Mouse (Mus musculus) lung, embryonic 15.5 days (tissue): ENCODE results near the gene Sct. TPM values are rescaled to one million over a fixed set of nuclear protein-coding genes. Genes with fewer than 3 reads are reported as not detected.

Experiments used
- ATAC-seq: fragments of 200-750 bp; cut with Nextera tagmentation; 2 replicates; pipeline ENCODE4 v1.8.0; 2017; ENCODE audit warnings: moderate number of reproducible peaks, borderline replicate concordance; ENCODE audit not compliant: low FRiP score, low TSS enrichment; ENCODE audit errors: extremely low read depth
- H3K27ac ChIP-seq: fragments of 300-500 bp; sonication (generic); 2 replicates; pipeline ENCODE4 v1.5.1; 2015; ENCODE audit warnings: moderate library complexity, mild to moderate bottlenecking, inconsistent platforms
- H3K27me3 ChIP-seq: fragments of 300-500 bp; sonication (generic); 2 replicates; pipeline ENCODE4 v1.6.1; 2015; ENCODE audit warnings: inconsistent platforms
- H3K36me3 ChIP-seq: fragments of 300-500 bp; sonication (generic); 2 replicates; pipeline ENCODE4 v1.6.1; 2015; ENCODE audit warnings: inconsistent platforms
- H3K4me1 ChIP-seq: fragments of 300-500 bp; sonication (generic); 2 replicates; pipeline ENCODE4 v1.6.1; 2015; ENCODE audit warnings: inconsistent platforms
- H3K4me2 ChIP-seq: fragments of 300-500 bp; sonication (generic); 2 replicates; pipeline ENCODE4 v1.6.1; 2015; ENCODE audit warnings: inconsistent platforms, mild to moderate bottlenecking, moderate library complexity
- H3K4me3 ChIP-seq: fragments of 300-500 bp; sonication (generic); 2 replicates; pipeline ENCODE4 v1.5.1; 2015; ENCODE audit warnings: mild to moderate bottlenecking, inconsistent platforms
- H3K9ac ChIP-seq: fragments of 300-500 bp; sonication (generic); 2 replicates; pipeline ENCODE4 v1.6.1; 2015; ENCODE audit warnings: inconsistent platforms
- H3K9me3 ChIP-seq: fragments of 300-500 bp; sonication (generic); 2 replicates; pipeline ENCODE4 v1.6.1; 2016; ENCODE audit warnings: inconsistent platforms
- WGBS: fragments of 180-500 bp; shearing (Covaris S2); methylation state at CpG from one replicate; pipeline ENCODE4 v1.1.7; 2015; 5-methylcytosine and 5-hydroxymethylcytosine counted together
- polyA plus RNA-seq: library from polyadenylated mRNA; unstranded; fragments of >200 nt; fragmentation: Nextera tagmentation; extraction: Ambion mirVana; gene quantifications from 2 replicates; pipeline ENCODE4 v1.2.1, GENCODE M21; 2015

Sct gene
- polyA plus RNA-seq, 1 experiment from 2014 or later: 2.3 TPM

DNA sequence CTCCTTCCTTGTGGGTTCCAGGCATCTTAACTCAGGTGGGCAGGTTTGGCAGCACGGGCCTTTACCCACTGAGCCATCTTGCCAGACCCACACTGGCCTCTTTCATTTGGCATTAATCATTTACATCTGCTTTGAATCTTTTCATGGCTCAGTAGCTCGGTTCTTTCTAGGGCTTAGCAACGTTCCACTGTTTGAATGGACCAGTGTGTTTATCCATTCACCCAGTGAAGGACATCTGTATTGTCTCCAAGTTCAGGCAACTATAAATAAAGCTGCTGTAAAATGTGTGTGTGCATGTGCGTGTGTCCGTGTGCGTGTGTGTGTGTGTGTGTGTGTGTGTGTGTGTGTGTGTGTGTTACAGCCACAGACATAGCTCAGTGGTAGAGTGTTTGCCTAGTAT lies 2.5 kb upstream of the Sct start:
- peaks cover 13% of the 10 kb centered on the region for H3K4me1 ChIP-seq
- no peak for ATAC-seq
- H3K4me3 ChIP-seq: no peak overlapping the region
- 62% methylated on average over 6 of the region's 6 CpGs for WGBS
- H3K27ac ChIP-seq: no peak overlapping the region
- H3K27me3 ChIP-seq: peaks cover 4% of the 10 kb centered on the region; the same call in 1 of the 2 replicates
- no peak overlapping the region for H3K4me2 ChIP-seq
- no peak overlapping the region for H3K9ac ChIP-seq
- H3K9me3 ChIP-seq: no peaks in the 10 kb centered on the region
- H3K36me3 ChIP-seq: no peaks in the 10 kb centered on the region

DNA sequence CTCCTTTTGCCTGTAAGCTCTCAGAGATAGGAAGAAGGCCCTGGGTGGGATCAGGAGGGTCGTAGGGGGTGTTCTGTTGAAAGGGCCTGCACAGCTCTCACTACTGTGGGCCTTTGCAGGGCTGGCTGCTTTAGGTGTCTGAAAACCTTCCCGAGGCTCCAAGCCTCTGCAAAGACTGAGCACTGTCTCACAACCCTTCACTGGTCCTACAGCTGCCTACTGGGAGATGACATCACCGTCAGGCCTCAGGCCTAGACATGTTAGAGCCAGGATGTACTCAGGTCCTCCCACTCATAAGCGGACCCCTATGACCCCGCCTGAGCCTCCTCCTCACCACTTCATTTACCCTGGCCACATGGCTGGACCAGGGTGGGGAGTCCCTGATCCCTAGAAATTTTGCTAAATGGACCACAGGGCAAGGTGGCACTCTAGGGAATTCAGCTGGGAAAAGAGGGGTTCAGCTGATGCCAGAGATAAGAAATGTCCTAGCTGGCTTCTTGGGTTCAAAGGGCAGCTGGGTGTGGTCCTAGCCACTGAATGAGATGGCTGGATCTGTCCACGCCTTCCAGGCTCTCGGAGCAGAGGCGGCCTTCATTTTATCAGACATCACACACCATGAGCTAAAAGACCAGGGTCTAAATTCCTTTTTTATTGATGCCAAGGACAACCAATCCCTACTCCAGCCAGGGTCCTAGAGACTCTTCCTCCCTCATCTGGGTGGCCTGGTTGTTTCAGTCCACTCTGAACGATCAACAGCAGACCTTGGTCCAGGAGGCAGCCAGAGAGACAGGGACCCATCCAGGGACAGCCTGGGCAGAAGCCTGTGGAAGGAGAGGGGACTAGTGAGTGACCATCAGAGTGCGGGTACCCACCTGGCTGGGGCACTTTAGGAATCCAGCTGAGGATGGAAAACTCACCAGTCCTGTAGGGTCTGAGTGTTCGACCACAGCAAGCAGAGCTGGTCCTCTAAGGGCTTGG lies 943 bp downstream of the Sct start:
- no peak for ATAC-seq
- WGBS: 80% methylated on average over 11 of the region's 11 CpGs
- Histone ChIP-seq H3K27me3 (peaks cover 4% of the 10 kb centered on the region; the same call in 1 of the 2 replicates), H3K27ac (no peak overlapping the region), H3K9me3 (no peaks in the 10 kb centered on the region), H3K36me3 (no peaks in the 10 kb centered on the region), H3K9ac (no peak overlapping the region), H3K4me1 (peaks cover 13% of the 10 kb centered on the region), H3K4me3 (no peak overlapping the region), H3K4me2 (peak overlapping the region; percentile 96; the same call in 1 of the 2 replicates)

DNA sequence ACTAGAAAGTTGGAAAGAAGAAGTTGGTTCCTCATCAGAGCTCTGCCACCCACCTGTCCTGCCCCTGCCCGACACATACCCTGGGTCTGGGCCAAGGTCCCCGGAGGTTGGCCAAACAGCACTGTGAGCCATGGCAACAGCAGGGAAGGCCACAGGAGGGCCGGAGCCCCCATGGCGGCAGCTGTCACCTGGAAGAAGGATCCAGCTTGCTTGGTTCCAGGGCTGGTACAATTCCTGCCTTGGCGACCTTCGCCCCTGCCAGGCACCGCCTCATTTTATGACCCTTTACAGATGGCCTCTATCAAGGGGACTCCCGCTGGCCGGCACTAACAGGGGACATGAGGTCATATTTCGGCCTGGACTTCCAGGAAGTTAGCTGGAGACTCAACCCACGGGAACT lies 2.4 kb downstream of the Sct start, which contains the start of gene Cdhr5:
Gene Cdhr5, minus strand, starts transcription at position 241 of the 400 bp plus-strand sequence.
- no peak for ATAC-seq
- 64% methylated on average over 11 of the region's 11 CpGs for WGBS

DNA sequence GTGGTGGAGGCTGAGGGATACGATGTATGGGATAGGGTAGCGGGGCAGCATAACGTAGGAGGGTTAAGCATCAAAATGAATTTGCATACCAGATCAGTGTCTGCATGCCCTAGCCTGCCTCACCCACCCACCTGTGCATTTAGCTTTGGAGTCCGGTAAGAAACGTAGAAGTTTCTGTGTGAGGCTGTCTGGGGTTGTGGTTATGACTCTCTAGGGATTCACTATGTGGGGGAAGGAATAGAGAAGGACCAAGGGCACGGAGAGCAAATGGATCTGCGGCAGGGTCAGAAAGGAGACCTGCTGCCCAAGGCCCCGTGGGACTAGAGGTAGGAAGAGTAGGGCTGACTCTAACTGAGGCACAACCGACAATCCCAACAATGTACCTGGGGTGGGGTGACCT lies 3.6 kb downstream of the Sct start:
- Histone ChIP-seq H3K36me3 (no peaks in the 10 kb centered on the region), H3K4me2 (no peak overlapping the region), H3K4me1 (peaks cover 13% of the 10 kb centered on the region), H3K9ac (no peak overlapping the region), H3K27me3 (peaks cover 4% of the 10 kb centered on the region; the same call in 1 of the 2 replicates), H3K27ac (no peak overlapping the region), H3K4me3 (no peak overlapping the region), H3K9me3 (no peaks in the 10 kb centered on the region)
- 78% methylated on average over 9 of the region's 9 CpGs for WGBS
- ATAC-seq: no peak

More for the DNA sequence above, 2.4 kb downstream of the Sct start, which contains the start of gene Cdhr5:
- no peaks in the 10 kb centered on the region for H3K36me3 ChIP-seq
- H3K9ac ChIP-seq: no peak within 1 kb of the TSS
- no peaks in the 10 kb centered on the region for H3K9me3 ChIP-seq
- no peak within 1 kb of the TSS for H3K4me2 ChIP-seq
- no peak within 1 kb of the TSS for H3K4me3 ChIP-seq
- peaks cover 13% of the 10 kb centered on the region for H3K4me1 ChIP-seq
- H3K27ac ChIP-seq: no peak within 1 kb of the TSS
- H3K27me3 ChIP-seq: peaks cover 4% of the 10 kb centered on the region; the same call in 1 of the 2 replicates

DNA sequence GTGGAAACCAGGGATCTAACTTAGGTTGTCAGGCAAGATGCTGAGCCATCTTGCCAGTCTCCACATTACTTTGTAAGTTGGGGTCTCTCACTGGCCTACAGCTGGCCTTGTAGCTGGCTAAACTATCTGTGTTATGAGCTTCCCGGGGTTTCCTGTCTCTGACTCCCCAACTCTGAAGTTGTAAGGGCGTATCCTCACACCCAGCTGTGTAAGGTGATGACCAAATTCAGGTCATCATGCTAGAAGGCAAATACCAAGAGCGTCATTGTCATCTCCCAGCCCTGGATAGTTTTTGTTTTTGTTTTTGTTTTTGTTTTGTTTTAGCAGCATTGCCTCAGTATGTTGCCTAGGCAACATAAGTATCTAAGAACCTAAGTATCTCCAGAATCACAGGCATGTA lies 8.3 kb downstream of the Sct start:
- Histone ChIP-seq H3K27ac (no peak overlapping the region), H3K4me3 (no peak overlapping the region), H3K9me3 (no peaks in the 10 kb centered on the region), H3K36me3 (no peaks in the 10 kb centered on the region), H3K4me1 (peaks cover 7% of the 10 kb centered on the region), H3K9ac (no peak overlapping the region), H3K4me2 (no peak overlapping the region), H3K27me3 (no peaks in the 10 kb centered on the region)
- WGBS: 75% methylated on average over 3 of the region's 3 CpGs
- no peak for ATAC-seq

DNA sequence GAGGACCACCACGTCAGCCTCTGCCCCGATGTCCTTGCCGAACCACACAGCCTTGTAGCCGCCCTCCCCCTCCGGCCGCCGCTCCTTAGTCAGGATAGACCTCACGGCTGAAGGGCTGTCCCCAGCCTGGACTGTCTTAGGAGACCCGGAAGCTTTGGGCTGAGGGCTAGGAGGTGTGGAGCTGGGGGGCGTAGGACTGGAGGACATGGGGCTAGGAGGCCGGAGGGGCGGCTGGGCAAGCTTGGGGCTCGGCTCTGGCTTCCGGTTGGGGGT lies 9.7 kb downstream of the Sct start:
- Histone ChIP-seq H3K27me3 (no peaks in the 10 kb centered on the region), H3K36me3 (no peaks in the 10 kb centered on the region), H3K4me1 (peaks cover 12% of the 10 kb centered on the region), H3K9ac (no peak overlapping the region), H3K27ac (no peak overlapping the region), H3K9me3 (no peaks in the 10 kb centered on the region), H3K4me2 (peak overlapping the region; percentile 36; the same call in 1 of the 2 replicates), H3K4me3 (no peak overlapping the region)
- ATAC-seq: no peak
- WGBS: 66% methylated on average over 14 of the region's 14 CpGs

DNA sequence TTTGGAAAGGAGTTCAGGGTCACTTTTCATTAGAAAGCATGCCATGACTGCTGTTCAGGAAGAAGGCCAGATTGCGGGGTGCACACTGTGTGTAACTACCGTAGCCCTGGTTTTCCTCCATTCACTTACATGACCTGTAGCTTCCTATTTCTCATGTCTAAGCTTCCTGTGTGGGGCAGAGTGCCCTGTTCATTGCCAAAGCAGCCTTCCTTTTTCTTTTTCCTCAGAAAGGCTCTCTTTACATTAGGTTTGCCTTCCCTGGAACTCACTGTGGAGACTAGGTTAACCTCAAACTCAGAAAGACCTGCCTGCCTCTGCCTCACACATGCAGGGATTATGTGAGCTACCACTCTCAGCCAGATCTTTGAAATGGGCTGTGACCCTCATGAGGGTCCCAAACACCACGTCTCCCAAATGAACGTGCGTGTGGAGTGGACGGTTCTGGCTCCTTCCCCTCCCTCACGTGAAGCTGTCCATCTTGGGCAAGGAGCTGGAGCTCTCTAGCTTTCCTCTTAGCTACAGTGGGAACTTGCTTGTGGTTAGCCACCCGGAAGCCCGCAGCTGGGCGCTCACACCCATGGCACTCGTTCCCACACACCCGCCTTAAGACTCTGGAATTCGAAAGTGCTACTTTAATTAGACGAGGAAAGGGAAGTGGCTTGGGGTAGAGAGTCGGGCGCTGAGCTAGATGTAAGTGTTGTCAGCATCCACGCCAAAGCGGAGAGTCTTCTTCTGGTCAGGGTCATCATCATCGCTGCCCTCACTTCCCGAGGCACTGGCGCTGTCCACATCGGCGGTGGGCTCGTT lies 10.3 kb downstream of the Sct start:
- WGBS: 56% methylated on average over 24 of the region's 24 CpGs
- Histone ChIP-seq H3K4me1 (peaks cover 12% of the 10 kb centered on the region), H3K27ac (no peak overlapping the region), H3K9me3 (no peaks in the 10 kb centered on the region), H3K4me3 (no peak overlapping the region), H3K27me3 (no peaks in the 10 kb centered on the region), H3K9ac (no peak overlapping the region), H3K4me2 (peak overlapping the region; percentile 36; the same call in 1 of the 2 replicates), H3K36me3 (peaks cover 4% of the 10 kb centered on the region)
- ATAC-seq: no peak

DNA sequence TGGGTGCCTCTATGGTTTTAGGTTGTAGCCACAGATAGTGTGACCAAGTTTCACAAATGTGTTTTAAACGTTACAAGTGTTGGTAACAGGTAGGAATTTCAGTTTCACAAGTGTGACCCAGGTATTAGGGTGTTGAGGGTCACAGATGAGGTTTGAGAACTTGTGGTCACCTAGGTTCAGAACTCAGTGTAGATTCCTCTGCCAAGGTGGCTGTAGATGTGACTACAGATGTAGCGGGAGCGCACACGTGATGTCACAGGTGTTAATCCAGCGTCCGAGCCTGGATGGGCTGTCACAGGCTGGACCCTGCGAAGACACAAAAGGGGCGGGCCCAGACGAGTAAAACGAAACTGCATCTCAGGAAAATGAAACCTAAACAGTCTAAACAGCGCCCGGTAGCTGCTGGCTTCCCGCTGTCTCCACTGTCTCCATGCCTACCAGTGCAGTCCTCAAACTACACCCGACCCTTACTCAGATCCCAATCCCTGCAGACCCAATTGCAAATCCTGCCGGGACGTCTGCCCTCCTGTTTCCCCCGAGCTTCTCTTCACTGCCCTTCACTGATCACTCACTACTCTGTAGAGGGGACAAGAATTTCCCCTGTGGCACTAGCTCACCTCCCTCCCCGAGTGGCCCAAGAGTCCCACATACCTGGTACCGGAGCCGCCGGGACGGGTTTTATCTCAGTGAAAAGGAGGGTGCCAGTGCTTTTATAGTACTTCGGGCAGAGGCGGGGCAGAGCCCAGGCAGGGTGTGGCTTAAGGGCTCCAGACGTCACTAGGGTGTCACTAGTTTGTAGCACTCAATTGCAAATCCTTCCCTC lies 13.0 kb downstream of the Sct start, which contains the start of gene Irf7:
Gene Irf7, minus strand, starts transcription at position 743 of the 823 bp plus-strand sequence.
- Histone ChIP-seq H3K27me3 (no peaks in the 10 kb centered on the region), H3K9ac (peak within 1 kb of the TSS; percentile 59), H3K9me3 (no peaks in the 10 kb centered on the region), H3K4me2 (peak within 1 kb of the TSS; percentile 91), H3K36me3 (peaks cover 31% of the 10 kb centered on the region), H3K27ac (no peak within 1 kb of the TSS), H3K4me3 (peak within 1 kb of the TSS; percentile 57), H3K4me1 (peaks cover 12% of the 10 kb centered on the region)
- WGBS: 6% methylated on average over 25 of the region's 25 CpGs
- peak; percentile 58; the same call in 1 of the 2 replicates for ATAC-seq

DNA sequence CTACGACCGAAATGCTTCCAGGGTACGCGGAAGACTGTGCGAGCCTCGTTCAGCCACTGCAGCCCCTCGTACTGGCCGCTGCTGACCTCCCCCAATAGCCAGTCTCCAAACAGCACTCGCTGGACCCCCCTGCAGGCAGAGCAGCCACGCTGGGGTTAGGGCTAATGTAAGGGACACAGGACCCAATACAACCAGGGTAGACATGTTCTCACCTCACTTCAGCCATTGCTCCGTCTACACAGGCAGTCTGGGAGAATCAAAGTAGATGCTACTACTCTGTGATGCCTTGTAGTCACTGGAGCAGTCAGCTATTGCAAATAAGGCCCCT lies 13.6 kb downstream of the Sct start:
- WGBS: 33% methylated on average over 11 of the region's 11 CpGs
- no peak overlapping the region for H3K9ac ChIP-seq
- peak overlapping the region; percentile 57 for H3K4me3 ChIP-seq
- H3K4me1 ChIP-seq: peaks cover 12% of the 10 kb centered on the region
- H3K27ac ChIP-seq: no peak overlapping the region
- no peaks in the 10 kb centered on the region for H3K27me3 ChIP-seq
- no peaks in the 10 kb centered on the region for H3K9me3 ChIP-seq
- ATAC-seq: no peak
- H3K4me2 ChIP-seq: peak overlapping the region; percentile 91
- peaks cover 37% of the 10 kb centered on the region for H3K36me3 ChIP-seq

DNA sequence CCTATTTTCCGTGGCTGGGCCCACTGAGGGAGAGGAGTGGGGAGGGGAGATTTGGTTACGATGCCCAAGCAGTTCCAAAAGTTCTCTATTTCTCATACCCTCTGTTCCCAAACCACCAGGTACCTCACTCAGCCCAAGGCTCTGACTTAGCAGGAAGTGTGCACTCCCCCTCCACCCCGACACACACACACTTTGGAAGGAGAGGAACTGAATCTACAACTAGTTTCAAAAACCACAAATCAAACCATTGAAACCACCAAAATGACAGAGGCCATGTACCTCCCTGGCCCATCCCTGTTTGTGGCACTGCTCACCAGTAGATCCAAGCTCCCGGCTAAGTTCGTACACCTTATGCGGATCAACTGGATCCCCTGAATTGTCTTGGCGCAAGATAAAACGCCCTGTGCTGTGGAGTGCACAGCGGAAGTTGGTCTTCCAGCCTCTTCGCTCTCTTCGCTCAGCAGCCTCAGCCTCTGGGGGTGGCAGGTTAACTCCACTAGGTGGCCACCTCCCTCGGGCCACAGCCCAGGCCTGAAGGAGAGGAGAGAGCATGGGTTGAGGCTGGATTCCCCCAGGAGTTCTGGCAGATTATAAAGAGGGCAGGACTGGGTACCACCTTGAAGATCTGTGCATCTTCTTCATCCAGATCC lies 14.0 kb downstream of the Sct start:
- Histone ChIP-seq H3K36me3 (peaks cover 42% of the 10 kb centered on the region), H3K27me3 (no peaks in the 10 kb centered on the region), H3K4me1 (peaks cover 12% of the 10 kb centered on the region), H3K9ac (no peak overlapping the region), H3K4me2 (peak overlapping the region; percentile 91), H3K27ac (no peak overlapping the region), H3K9me3 (no peaks in the 10 kb centered on the region), H3K4me3 (peak overlapping the region; percentile 57; the same call in 1 of the 2 replicates)
- 27% methylated on average over 12 of the region's 12 CpGs for WGBS
- no peak for ATAC-seq
